Mouse (Mus musculus) cerebellum, adult 18-20 months (tissue): ENCODE results near the gene Tfb1m.

Experiments
- DNase-seq, 2 experiments: peaks; one replicate each; pipeline ENCODE4 v3.0.0; 2021

Tfb1m gene

DNA sequence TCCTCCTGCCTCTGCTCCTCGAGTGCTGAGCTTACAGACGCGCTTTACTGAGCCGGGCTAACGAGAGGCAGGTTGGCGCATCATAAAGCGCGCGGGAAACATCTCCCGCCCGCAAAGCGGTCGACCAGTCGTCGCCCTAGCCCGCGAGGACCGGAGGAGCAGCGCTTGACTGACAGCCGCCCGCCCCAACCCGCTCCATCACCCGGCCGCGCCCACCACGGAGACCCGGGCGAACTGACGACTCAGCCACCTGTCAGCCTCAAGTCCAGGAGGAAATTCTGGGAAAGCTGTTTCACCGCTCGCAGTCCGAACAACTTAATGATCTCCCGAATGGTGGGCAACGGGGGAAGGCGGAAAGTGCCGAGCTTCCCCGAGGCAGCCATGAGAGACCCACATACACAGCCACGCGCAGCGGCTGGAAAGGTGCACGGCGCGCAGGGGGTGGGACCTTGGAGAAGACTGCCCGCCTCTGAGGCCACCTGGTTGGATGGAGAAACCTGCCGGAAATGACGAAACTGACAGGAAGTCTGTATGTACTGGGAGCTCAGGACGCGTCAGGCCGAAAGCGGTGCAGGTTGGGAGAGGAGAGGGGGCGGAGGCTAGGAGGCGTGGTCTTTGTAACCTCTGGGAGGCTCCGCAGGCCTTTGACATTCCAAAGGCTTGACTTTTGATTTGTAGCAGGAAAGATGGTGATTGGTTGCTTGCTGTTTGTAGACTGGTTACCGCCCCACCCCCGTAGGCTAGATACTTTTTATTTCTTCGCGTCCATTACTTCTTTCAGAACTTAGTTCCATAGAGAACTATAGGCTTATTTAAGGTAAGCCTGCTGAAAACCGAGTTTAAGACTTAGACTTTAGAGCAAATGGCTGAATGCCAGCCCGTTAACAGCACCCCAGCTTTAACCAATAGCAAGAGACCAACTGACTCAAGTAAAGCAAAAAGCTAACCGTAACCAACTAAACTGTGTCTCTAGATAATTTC lies at the start of gene Tfb1m:
Gene Tfb1m (minus strand): TSS at position 451 of the 981 bp plus-strand sequence.
- peak; percentile 96 to 99 for DNase-seq

GRCm38 (mm10) chr17:3602954-3603672 lies 45.5 kb upstream of the Tfb1m start:
- DNase-seq: peak; percentile 14 to 34

GRCm38 (mm10) chr17:3598393-3598792 lies 40.8 kb upstream of the Tfb1m start:
- no peak for DNase-seq

GRCm38 (mm10) chr17:3597866-3598265 lies 40.3 kb upstream of the Tfb1m start:
- DNase-seq: no peak

DNA sequence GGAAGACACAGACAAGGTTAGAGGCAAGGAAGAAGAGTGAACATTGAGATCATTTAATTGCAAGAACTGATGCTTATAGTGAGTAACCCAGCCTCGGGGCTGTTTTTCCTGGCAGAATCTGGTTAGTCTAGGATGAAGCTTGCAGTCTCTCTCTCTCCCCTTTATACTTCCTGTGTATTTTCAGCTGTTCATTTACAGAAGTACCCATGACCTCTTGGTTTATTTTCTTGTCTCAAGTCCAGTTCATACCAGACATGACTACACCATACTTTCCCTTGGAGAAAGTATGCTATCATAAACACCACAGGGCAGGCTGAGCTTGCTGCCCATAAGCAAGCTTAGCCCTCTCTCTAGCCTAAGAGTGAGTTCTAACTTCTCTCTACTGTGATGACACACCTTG lies 39.5 kb upstream of the Tfb1m start:
- DNase-seq: no peak

DNA sequence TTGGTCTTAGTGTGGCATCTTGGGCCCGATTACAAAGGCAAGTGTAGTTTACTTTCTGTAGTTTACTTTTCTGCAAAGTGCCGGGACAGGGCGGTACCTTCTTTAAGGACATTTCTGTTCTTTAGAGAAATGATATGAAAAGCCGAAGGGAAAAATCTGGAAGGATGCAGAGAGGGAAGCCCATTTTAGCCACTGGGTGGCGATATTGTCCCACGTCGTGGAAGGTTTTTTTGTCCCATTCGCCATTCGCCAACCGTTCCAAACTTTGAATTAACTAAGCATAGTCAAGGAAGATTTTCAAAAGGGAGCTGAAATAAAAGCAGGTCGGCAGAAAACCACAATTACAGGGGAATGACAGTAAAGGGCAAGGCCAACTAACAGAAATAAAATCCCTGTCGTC lies 13.3 kb upstream of the Tfb1m start:
- DNase-seq: peak; percentile 58 to 72

GRCm38 (mm10) chr17:3562405-3562804 lies 4.8 kb upstream of the Tfb1m start:
- DNase-seq: no peak

GRCm38 (mm10) chr17:3560534-3560933 lies 3.0 kb upstream of the Tfb1m start:
- DNase-seq: no peak

DNA sequence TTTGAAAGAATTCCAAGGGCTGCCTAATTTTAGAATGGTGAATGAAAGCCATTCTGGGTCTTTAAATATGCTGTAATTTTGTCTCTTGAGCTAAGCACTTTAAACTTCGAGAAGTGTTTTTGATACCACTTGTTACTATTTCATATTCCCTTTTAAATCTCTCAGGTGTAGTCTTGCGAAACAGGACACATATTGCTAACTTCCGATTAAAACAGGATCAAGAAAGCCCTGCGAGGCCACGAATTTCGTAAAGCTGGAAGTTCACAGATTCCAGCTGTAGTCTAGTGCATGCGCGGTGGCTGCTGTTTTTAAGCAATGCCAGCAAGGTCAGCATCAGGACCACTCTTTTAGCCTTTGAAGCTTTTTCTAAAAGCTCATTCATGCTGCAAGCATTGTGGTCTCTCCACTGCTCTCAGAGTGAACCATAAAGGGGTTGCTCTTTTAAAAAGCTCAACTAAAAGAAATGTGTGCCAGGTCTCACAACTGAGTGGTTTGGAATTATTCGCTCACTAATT lies 832 bp upstream of the Tfb1m start:
- peak; percentile 5 to 18 for DNase-seq

DNA sequence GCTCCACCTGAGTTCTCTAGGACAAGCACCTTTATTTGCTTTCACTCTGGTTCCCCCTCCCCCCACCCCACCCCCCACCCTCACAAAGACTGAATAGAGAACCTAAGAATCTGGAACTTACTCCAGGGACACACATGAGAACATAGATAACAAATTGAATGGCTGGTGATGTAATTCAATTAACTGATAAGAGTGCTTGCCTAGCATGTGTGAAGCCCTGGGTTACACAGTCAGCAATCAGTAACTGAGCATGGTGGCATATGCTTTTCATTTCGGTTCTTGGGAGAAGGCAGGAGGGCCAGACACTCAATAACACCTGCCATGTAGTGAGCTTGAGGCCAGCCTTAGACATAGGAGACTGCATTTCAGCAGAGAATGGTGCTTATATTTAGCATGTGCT lies 1.3 kb downstream of the Tfb1m start:
- DNase-seq: no peak

GRCm38 (mm10) chr17:3547725-3548124 lies 9.9 kb downstream of the Tfb1m start:
- no peak for DNase-seq

DNA sequence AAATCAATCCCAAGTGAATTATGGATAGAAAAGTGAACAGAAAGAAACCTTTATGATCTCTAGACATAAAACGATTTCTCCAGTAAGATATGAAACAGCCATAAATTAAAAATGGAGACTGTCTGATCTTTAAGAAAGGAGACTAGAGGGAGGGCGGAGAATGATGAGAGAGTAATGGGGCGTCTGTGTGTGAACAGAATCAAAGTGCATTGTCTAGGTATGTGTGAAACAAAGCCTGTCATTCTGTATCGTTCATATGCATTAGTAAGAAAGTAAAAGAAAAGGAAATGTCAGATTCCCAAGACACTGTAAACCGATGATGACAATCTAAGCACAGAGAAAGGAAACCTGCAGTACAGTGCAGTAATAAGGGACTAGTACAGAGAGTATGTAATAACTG lies 16.5 kb downstream of the Tfb1m start:
- no peak for DNase-seq

DNA sequence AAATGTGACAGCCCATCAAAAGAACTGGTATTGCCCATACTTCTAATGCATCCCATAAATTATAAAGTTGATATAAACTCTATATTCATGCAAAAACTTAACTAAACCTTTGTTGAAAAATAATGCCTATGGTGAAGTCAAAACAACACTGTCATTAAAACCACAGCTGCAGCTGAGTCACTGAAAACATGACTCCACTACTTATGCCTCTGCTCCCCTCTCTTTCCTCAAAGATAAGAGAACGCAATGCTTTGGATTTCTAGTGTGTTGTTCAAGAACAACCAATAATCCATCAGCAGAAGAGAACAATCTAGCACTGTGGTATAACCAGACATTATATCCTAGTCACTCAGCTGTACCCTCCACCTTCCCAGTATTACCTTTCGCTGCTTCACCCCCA lies 17.3 kb downstream of the Tfb1m start:
- no peak for DNase-seq

DNA sequence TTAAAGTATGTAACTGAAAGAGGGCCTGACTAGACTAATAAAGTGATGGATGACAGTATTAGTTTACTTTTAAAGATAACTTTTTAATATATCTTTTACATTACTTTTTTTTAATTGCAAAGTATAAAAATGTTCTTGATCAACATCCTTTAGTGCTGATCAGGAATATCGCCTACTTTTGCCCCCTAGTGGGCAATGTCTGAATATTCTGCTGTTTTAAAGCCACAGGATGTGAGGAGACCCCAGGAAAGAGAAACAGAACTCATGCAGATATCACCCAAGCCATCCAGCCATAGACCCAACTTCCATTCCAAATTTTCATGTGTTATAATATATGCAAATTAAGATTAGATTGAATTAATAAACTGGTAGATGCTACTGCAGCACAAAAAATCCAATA lies 24.2 kb downstream of the Tfb1m start:
- DNase-seq: no peak

DNA sequence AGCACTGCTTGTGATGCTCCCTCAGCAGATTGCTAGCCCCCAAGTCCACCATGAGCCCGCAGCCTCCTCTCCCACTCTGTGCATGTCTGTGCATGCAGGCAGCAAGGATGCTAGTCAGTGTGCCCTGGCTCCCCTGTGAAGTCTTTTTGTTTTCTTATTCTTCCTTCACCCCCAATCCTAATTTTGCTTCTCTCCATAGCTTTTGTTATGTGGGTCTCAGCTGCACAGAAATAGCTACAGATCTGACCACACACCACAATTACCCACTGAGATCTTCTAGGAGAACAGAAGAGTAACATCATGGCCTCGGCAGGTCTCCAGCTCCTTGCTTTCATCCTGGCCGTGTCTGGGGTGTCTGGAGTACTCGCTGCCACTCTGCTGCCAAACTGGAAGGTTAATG lies 25.3 kb downstream of the Tfb1m start, which contains the start of gene Cldn20:
Gene Cldn20 (plus strand): TSS at position 301 of the 400 bp plus-strand sequence.
- no peak for DNase-seq

- no peak for DNase-seq
Observed at GRCm38 (mm10) chr17:3531641-3532040, 25.9 kb downstream of the Tfb1m start.

DNA sequence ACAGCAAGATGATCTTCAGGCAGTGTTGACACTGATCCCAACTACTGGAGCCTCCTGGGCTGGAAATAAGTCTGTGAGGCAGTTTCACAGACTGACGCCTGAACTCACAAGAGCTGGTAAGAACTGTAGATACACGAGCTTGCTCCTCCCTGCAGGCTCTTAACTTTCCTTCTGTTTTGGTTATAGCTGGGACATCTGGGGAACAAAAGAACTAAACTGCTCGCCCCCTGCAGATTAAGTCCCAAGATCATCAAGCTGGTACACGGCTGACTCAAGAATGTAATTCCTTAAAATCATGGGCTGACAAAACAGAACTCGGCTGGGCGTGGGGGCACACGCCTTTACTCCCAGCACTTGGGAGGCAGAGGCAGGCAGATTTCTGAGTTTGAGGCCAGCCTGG lies 27.0 kb downstream of the Tfb1m start:
- no peak for DNase-seq

- DNase-seq: no peak
Observed at GRCm38 (mm10) chr17:3529523-3529922, 28.1 kb downstream of the Tfb1m start.

GRCm38 (mm10) chr17:3527841-3528471 lies 29.6 kb downstream of the Tfb1m start:
- DNase-seq: no peak

DNA sequence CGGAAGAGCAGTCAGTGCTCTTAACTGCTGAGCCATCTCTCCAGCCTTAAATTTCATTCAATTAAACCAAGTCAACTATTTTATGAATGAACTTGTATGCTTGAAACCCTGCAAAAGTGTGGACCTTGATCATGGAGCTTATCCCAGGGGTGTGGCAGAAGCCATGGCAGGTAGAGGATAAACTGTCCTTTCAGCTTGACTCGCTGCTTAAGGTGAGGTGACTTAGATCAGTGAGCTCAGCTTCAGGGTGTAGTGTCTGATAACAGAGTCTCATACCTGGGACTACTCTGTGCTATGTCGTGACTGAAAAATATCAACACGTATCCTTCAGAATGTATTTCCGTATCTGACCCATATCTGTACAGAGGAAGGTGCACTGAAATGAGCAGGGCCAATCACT lies 37.2 kb downstream of the Tfb1m start:
- no peak for DNase-seq

- no peak for DNase-seq
Observed at GRCm38 (mm10) chr17:3516406-3516805, 41.2 kb downstream of the Tfb1m start.

DNA sequence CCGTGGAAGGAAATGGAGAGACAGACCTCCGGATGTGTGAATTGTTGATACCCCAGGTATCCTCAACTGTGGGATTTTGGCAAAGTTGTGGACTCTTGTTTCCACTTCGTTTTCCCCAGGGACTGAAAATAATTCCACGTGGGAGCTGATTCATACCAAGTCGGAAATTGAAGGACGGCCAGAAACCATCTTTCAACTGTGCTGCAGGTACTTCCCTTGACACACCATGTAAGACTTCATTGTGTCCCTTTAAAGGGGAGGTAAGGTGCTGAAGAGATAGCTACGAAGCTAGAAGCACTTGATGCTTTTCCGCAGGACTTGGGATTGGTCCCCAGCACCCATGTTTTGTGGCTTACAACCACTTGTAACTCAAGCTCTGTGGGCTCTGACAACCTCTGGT lies 41.7 kb downstream of the Tfb1m start:
- DNase-seq: no peak

GRCm38 (mm10) chr17:3514316-3514715 lies 43.3 kb downstream of the Tfb1m start:
- no peak for DNase-seq
